Mouse (Mus musculus): ENCODE results near the gene Rapgef4.

- TF ChIP-seq CTCF (IDR thresholded peaks at IDR 0.05; ENCODE audit: borderline replicate concordance, extremely low read depth, insufficient read depth, insufficient read length) (no peak), POLR2A (IDR thresholded peaks at IDR 0.05; ENCODE audit: borderline replicate concordance, extremely low read depth, insufficient read depth, insufficient read length, poor library complexity, severe bottlenecking) (no peak)
These were observed 262.1 kb downstream of the Rapgef4 start for GRCm38 (mm10) chr2:72242910-72243675.

Measured in brain, embryonic 14.5 days (tissue).